Mouse (Mus musculus) left cerebral cortex, postnatal 25 days (tissue): Measurements from ENCODE around the gene Smarca2. TPM values are rescaled to one million over a fixed set of nuclear protein-coding genes. Genes with fewer than 3 reads are reported as not detected.

Experiments
- DNase-seq, 2 experiments: peaks; one replicate each; pipeline ENCODE4 v3.0.0; 2022; ENCODE audit warnings: low spot score in 2 of 2, mixed read lengths in 1 of 2
- intact Hi-C: fragments of 180-260 bp; cut with DNase I; formaldehyde crosslinking; loops from one replicate; pipeline ENCODE4 v1.15.1; 2025
- total RNA-seq, 2 experiments: library from RNA; stranded (reverse); gene quantifications; 2 replicates each; pipeline ENCODE4 v1.2.3; 2021

Smarca2 gene
- total RNA-seq, 2 experiments from 2014 or later: 254 to 271 TPM

DNA sequence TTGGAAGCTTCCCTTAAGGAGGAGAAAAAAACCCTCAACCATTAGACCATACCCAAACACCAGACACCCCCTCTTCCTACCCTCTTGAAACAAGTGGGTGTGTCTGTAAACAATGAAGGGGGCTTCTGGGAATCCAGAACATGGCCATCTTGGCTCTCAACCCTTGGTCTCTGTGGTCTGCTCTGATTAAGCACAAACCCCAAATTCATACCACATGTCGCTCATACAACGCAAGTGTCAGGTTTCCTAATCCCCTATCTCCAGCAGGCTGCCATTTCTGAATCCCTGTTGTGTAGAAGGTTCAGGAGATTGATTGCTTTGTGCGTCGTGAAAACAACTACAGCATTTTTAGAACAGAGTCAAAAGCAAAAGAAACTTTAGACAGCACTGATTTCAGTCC is 213.1 kb downstream of the Smarca2 start:
- intact Hi-C loops: no loop called here
- DNase-seq: no peak
